In the genomic region with DNA sequence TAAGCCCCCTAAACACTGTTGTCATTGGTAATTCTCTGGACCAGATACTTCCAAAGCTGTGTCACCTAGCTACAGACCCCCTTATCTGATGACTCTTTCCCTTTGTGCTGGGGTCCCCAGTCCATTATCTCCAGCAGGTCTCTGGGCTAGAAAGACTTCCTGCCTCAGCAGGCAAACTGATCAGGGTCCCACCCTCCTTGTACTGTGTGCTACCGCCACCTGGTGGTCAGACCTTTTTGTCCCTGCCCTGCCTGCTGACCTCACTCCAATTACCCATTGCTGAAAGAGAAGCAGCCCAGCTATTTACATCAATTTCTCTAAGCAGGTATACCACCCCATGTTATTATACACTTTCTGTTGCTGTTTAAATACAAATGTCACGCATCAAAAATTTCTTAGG, we compare ENCODE assay signal across 8 mouse cellular contexts. TPM values are rescaled to one million over a fixed set of nuclear protein-coding genes. Genes with fewer than 3 reads are reported as not detected.
DNase-seq lines count a peak whose midpoint lies in the region; TF ChIP-seq lines count a peak whose summit lies in the region.
"Had no signal": no experiment of that assay in that cellular context is flagged by ENCODE, and none has a peak within 500 bp of the region (broad histone marks: within the 10 kb centered on the region; RNA-seq: fewer than 3 reads in every experiment).

No protein-coding gene starts in this region.

- TF ChIP-seq CTCF in bone marrow, adult 2 months (IDR thresholded peaks at IDR 0.05; ENCODE audit: control insufficient read depth, insufficient read depth, low read length): peak; percentile 78

- no peak for TF ChIP-seq POLR2A in bone marrow, adult 2 months (IDR thresholded peaks at IDR 0.05; ENCODE audit: borderline replicate concordance, control insufficient read depth, low read depth, low read length)

- DNase-seq in Muller cell, postnatal 12 days (ENCODE audit: inconsistent ontology term): peak; percentile 56
- peak; percentile 25 for DNase-seq in fibroblast of lung, adult 2 months (ENCODE audit: low read depth)
- DNase-seq in heart, postnatal 36 days: peak; percentile 69 to 82
- DNase-seq in layer of hippocampus, postnatal 10 days (ENCODE audit: low spot score in 2 of 2): peak; percentile 83 to 85
- DNase-seq in lung, postnatal 25 days (ENCODE audit: low spot score): peak; percentile 36
- peak; percentile 81 for DNase-seq in right cerebral cortex, postnatal 4 days

- no peaks in the 10 kb centered on the region for H3K4me1 ChIP-seq in bone marrow, adult 2 months (ENCODE audit: control insufficient read depth, insufficient read depth, low read length)

- WGBS in bone marrow, adult 2 months: 9% methylated on average over 2 of the region's 2 CpGs

- intact Hi-C loops in heart, postnatal 36 days (cut with DNase I): loop anchor here (2.0 to 5.0 kb wide), 3 partner anchors 137 to 267 kb away; no protein-coding TSS in a partner anchor

- H3K4me3 ChIP-seq in bone marrow, adult 2 months (replicated peaks; ENCODE audit: control insufficient read depth, low read depth, low read length): no peak overlapping the region

- no peak overlapping the region for H3K27ac ChIP-seq in bone marrow, adult 2 months (ENCODE audit: control insufficient read depth, insufficient read depth, low read depth, low read length, poor library complexity)
- H3K27ac ChIP-seq: macrophage had no signal

RNA-seq across cellular contexts. Expression of gene Ccna1, which starts 9.1 kb away (rescaled TPM):
- not detected in 2 replicates for polyA plus RNA-seq in bone marrow, adult 2 months (2011; ENCODE audit: insufficient read depth, insufficient read length, low replicate concordance, missing spikeins)
- not detected for total RNA-seq in heart, postnatal 36 days (2021)
- 1 to 10 TPM; 2.4 to 4.1 TPM for total RNA-seq in layer of hippocampus, postnatal 10 days (2021)
- polyA plus RNA-seq: macrophage had no signal

RNA-seq across cellular contexts. Expression of gene Spg20, which starts 47.5 kb away (rescaled TPM):
- 6.3 and 6.6 TPM in 2 replicates for polyA plus RNA-seq in bone marrow, adult 2 months (2011; ENCODE audit: insufficient read depth, insufficient read length, low replicate concordance, missing spikeins)
- 10 to 100 TPM; 40.3 to 40.9 TPM for total RNA-seq in heart, postnatal 36 days (2021)
- 10 to 100 TPM; 19.4 to 24.0 TPM for total RNA-seq in layer of hippocampus, postnatal 10 days (2021)

Comparison
In these comparisons a context has a peak if more than half of its experiments do, and no peak if none do; other contexts are left out.
1. DNase-seq: peak in every context shown above with its lines; median percentile 84 in layer of hippocampus, postnatal 10 days; 81 in right cerebral cortex, postnatal 4 days; 76 in heart, postnatal 36 days; 56 in Muller cell, postnatal 12 days; 36 in lung, postnatal 25 days; 25 in fibroblast of lung, adult 2 months.